Mouse (Mus musculus): ENCODE results near the gene Hk2.
A peak's percentile ranks its signal among the peaks of the same experiment; 100 is the strongest.

Gene Hk2

GRCm38 (mm10) chr6:82774321-82774764 is at the start of gene Hk2:
Gene Hk2, minus strand, starts transcription at chr6:82774454.
- DNase-seq (ENCODE audit: low spot score in 2 of 2), result peak; percentile 65 to 77

GRCm38 (mm10) chr6:82821758-82822253 is 47.6 kb upstream of the Hk2 start:
- DNase-seq (ENCODE audit: low spot score in 2 of 2), result no peak

GRCm38 (mm10) chr6:82820716-82821115 is 46.5 kb upstream of the Hk2 start:
- no peak for DNase-seq (ENCODE audit: low spot score in 2 of 2)

GRCm38 (mm10) chr6:82814821-82815220 is 40.6 kb upstream of the Hk2 start:
- DNase-seq (ENCODE audit: low spot score in 2 of 2), result no peak

- no peak for DNase-seq (ENCODE audit: low spot score in 2 of 2)
Measured at GRCm38 (mm10) chr6:82807984-82808700, 33.9 kb upstream of the Hk2 start.

- no peak for DNase-seq (ENCODE audit: low spot score in 2 of 2)
Measured at GRCm38 (mm10) chr6:82806971-82807370, 32.7 kb upstream of the Hk2 start.

GRCm38 (mm10) chr6:82806503-82806902 is 32.2 kb upstream of the Hk2 start:
- no peak for DNase-seq (ENCODE audit: low spot score in 2 of 2)

- no peak for DNase-seq (ENCODE audit: low spot score in 2 of 2)
Measured at GRCm38 (mm10) chr6:82805894-82806293, 31.6 kb upstream of the Hk2 start.

- DNase-seq (ENCODE audit: low spot score in 2 of 2), result no peak
Measured at GRCm38 (mm10) chr6:82804984-82805383, 30.7 kb upstream of the Hk2 start.

GRCm38 (mm10) chr6:82798202-82798737 is 24.0 kb upstream of the Hk2 start:
- DNase-seq (ENCODE audit: low spot score in 2 of 2), result no peak

GRCm38 (mm10) chr6:82797300-82797839 is 23.1 kb upstream of the Hk2 start:
- DNase-seq (ENCODE audit: low spot score in 2 of 2), result no peak

GRCm38 (mm10) chr6:82790864-82791263 is 16.6 kb upstream of the Hk2 start:
- DNase-seq (ENCODE audit: low spot score in 2 of 2), result no peak

GRCm38 (mm10) chr6:82783906-82784305 is 9.7 kb upstream of the Hk2 start:
- DNase-seq (ENCODE audit: low spot score in 2 of 2), result no peak

GRCm38 (mm10) chr6:82780802-82781393 is 6.6 kb upstream of the Hk2 start:
- no peak for DNase-seq (ENCODE audit: low spot score in 2 of 2)

GRCm38 (mm10) chr6:82780369-82780768 is 6.1 kb upstream of the Hk2 start:
- no peak for DNase-seq (ENCODE audit: low spot score in 2 of 2)

GRCm38 (mm10) chr6:82777124-82777654 is 2.9 kb upstream of the Hk2 start:
- DNase-seq (ENCODE audit: low spot score in 2 of 2), result no peak

- DNase-seq (ENCODE audit: low spot score in 2 of 2), result no peak
Measured at GRCm38 (mm10) chr6:82775386-82775785, 1.1 kb upstream of the Hk2 start.

GRCm38 (mm10) chr6:82773261-82774131 is 758 bp downstream of the Hk2 start:
- DNase-seq (ENCODE audit: low spot score in 2 of 2), result no peak

GRCm38 (mm10) chr6:82772451-82773101 is 1.7 kb downstream of the Hk2 start:
- no peak for DNase-seq (ENCODE audit: low spot score in 2 of 2)

GRCm38 (mm10) chr6:82771981-82772409 is 2.3 kb downstream of the Hk2 start:
- DNase-seq (ENCODE audit: low spot score in 2 of 2), result no peak

- no peak for DNase-seq (ENCODE audit: low spot score in 2 of 2)
Measured at GRCm38 (mm10) chr6:82771059-82771458, 3.2 kb downstream of the Hk2 start.
